Mouse (Mus musculus) midbrain, postnatal 0 days (tissue): ENCODE data around the gene Lhpp. TPM values are rescaled to one million over a fixed set of nuclear protein-coding genes. Genes with fewer than 3 reads are reported as not detected.
A peak's percentile ranks its signal among the peaks of the same experiment; 100 is the strongest.

Experiments
- ATAC-seq: fragments of 200-750 bp; cut with Nextera tagmentation; 2 replicates; pipeline ENCODE4 v1.8.0; 2017; ENCODE audit warnings: moderate number of reproducible peaks, mild to moderate bottlenecking, moderate TSS enrichment, moderate library complexity; ENCODE audit not compliant: low FRiP score
- DNase-seq: peaks from one replicate; pipeline ENCODE4 v3.0.0-alpha.2; 2015; ENCODE audit warnings: low spot score
- H3K27ac ChIP-seq: fragments of 300-500 bp; sonication (generic); 2 replicates; pipeline ENCODE4 v1.5.1; 2014; ENCODE audit warnings: low read depth, mild to moderate bottlenecking, low read length, mixed read lengths
- H3K27me3 ChIP-seq: fragments of 300-500 bp; sonication (generic); 2 replicates; pipeline ENCODE4 v1.6.1; 2014; ENCODE audit warnings: low read length, control low read depth, mixed read lengths; ENCODE audit not compliant: insufficient read depth
- H3K36me3 ChIP-seq: fragments of 300-500 bp; sonication (generic); 2 replicates; pipeline ENCODE4 v1.6.1; 2014; ENCODE audit warnings: low read length, control low read depth, mixed read lengths; ENCODE audit not compliant: insufficient read depth
- H3K4me1 ChIP-seq: fragments of 300-500 bp; sonication (generic); 2 replicates; pipeline ENCODE4 v1.6.1; 2014; ENCODE audit warnings: mild to moderate bottlenecking, control low read depth, antibody characterized with exemption, low read length, mixed read lengths; ENCODE audit not compliant: insufficient read depth
- H3K4me2 ChIP-seq: fragments of 300-500 bp; sonication (generic); 2 replicates; pipeline ENCODE4 v1.6.1; 2014; ENCODE audit warnings: low read depth, mild to moderate bottlenecking, low read length, mixed read lengths; ENCODE audit not compliant: poor library complexity, severe bottlenecking
- H3K4me3 ChIP-seq: fragments of 300-500 bp; sonication (generic); 2 replicates; pipeline ENCODE4 v1.5.1; 2014; ENCODE audit warnings: low read depth, mild to moderate bottlenecking, low read length, moderate library complexity
- H3K9ac ChIP-seq: fragments of 300-500 bp; sonication (generic); replicated peaks from 2 replicates; pipeline ENCODE4 v1.6.1; 2014; ENCODE audit warnings: mild to moderate bottlenecking, low read length, moderate library complexity, mixed read lengths; ENCODE audit not compliant: poor library complexity, severe bottlenecking
- H3K9me3 ChIP-seq: fragments of 300-500 bp; sonication (generic); 2 replicates; pipeline ENCODE4 v1.6.1; 2016; ENCODE audit warnings: low read length, control low read depth
- CTCF ChIP-seq: IDR thresholded peaks from 2 replicates; pipeline ENCODE4 v1.5.1; 2016; ENCODE audit warnings: antibody characterized with exemption, mild to moderate bottlenecking
- WGBS: fragments of 180-500 bp; shearing (Covaris S2); extraction: QIAGEN DNeasy Blood & Tissue Kit; methylation state at CpG from one replicate; pipeline ENCODE4 v1.1.7; 2014; 5-methylcytosine and 5-hydroxymethylcytosine counted together
- polyA plus RNA-seq: library from polyadenylated mRNA; unstranded; fragments of >200 nt; fragmentation: Nextera tagmentation; extraction: Ambion mirVana; gene quantifications from 2 replicates; pipeline ENCODE4 v1.2.1, GENCODE M21; 2015
- total RNA-seq: library from RNA; depleted of rRNA; stranded (reverse); fragments of >200 nt; gene quantifications from 2 replicates; pipeline ENCODE4 v1.2.3, GENCODE M21; 2014

Lhpp gene
- total and polyA plus RNA-seq, 2 experiments from 2014 or later = 36.2 to 59.2 TPM

- ATAC-seq (no peak), DNase-seq (no peak)
- H3K4me3 ChIP-seq = no peak overlapping the region
- no peak overlapping the region for H3K27ac ChIP-seq
- WGBS = 19% methylated on average over 6 of the region's 6 CpGs
- H3K36me3 ChIP-seq = no peaks in the 10 kb centered on the region
- H3K4me2 ChIP-seq = no peak overlapping the region
- H3K4me1 ChIP-seq = no peaks in the 10 kb centered on the region
- no peak overlapping the region for H3K9ac ChIP-seq
- no peaks in the 10 kb centered on the region for H3K27me3 ChIP-seq
- TF ChIP-seq CTCF = no peak
- no peaks in the 10 kb centered on the region for H3K9me3 ChIP-seq
These were observed 6.0 kb downstream of the Lhpp start for GRCm38 (mm10) chr7:132616391-132616790.

GRCm38 (mm10) chr7:132617021-132617564 lies 6.7 kb downstream of the Lhpp start:
- TF ChIP-seq CTCF = no peak
- Histone ChIP-seq H3K36me3 (no peaks in the 10 kb centered on the region), H3K4me2 (no peak overlapping the region), H3K9me3 (no peaks in the 10 kb centered on the region), H3K4me1 (no peaks in the 10 kb centered on the region), H3K27ac (no peak overlapping the region), H3K4me3 (no peak overlapping the region), H3K9ac (no peak overlapping the region), H3K27me3 (no peaks in the 10 kb centered on the region)
- 94% methylated on average over 5 of the region's 5 CpGs for WGBS
- ATAC-seq (no peak), DNase-seq (no peak)

DNA sequence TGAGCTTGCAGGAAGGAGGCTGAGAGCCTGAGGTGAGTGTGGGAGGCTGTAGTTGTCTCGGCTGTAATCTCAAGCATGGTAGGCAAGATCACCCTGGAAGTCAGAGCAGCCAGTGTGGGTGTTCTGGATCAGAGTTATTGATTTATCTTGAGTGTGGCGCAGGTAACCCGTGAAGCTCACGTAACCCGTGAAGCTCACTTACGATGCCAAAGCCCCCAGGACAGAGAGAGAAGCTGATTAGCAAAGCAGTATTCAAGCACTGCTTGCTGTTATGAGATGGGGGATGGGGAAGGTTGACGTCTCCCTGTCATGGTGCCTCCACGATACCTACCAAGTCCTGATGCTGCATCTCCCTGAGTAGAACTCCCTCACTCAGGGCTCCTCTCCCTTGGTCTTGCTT lies 9.1 kb downstream of the Lhpp start:
- TF ChIP-seq CTCF = no peak
- 92% methylated on average over 8 of the region's 8 CpGs for WGBS
- Histone ChIP-seq H3K27ac (no peak overlapping the region), H3K36me3 (no peaks in the 10 kb centered on the region), H3K4me2 (no peak overlapping the region), H3K4me1 (no peaks in the 10 kb centered on the region), H3K4me3 (no peak overlapping the region), H3K9me3 (no peaks in the 10 kb centered on the region), H3K9ac (no peak overlapping the region), H3K27me3 (no peaks in the 10 kb centered on the region)
- ATAC-seq = no peak
- DNase-seq = no peak

DNA sequence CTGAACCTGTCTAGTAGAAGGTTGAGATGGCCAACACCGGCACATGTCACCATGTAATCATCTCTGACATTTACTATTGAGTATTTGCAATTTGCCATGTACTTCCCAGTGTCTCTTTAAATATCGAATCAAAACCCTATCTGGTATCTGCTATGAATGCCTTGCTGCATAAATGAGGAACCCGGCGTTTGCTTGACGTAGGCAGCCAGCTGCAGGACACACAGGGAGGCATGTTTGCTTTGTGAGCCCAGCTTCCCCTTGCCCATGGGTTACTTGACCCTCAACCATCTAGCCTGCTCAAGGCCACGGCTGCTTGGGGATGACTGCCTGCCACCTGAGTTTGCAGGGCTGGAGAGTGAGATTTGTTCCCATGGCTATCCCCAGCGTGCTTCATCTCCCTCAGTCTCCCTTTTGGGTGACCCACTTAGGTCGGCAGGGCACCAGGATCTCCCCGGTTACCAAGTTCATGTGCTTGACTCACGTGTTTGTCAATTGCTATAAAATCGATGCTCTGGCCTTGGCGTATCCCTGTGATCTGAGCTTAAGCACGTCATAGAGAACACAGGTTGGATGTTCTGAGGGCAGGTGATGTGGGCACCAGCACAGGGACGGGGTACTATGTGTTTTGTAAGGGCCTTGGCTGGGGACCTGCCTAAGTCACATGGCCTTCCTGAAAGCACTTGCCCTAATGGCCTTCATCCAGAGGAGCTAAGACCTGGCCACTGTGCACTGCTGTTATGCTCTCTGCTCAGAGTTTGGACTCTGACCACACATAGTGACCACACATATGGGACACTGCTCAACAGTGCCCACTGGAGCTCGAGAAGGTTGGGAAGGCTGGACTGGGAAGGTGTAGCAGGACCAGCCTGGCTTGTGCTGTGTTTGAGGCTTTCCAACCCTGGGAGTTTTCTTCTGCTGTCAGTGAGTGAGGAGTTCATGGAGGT lies 9.8 kb downstream of the Lhpp start:
- no peak overlapping the region for H3K4me3 ChIP-seq
- no peaks in the 10 kb centered on the region for H3K9me3 ChIP-seq
- H3K4me2 ChIP-seq = no peak overlapping the region
- H3K27me3 ChIP-seq = no peaks in the 10 kb centered on the region
- no peak for ATAC-seq
- H3K9ac ChIP-seq = no peak overlapping the region
- H3K27ac ChIP-seq = no peak overlapping the region
- no peaks in the 10 kb centered on the region for H3K4me1 ChIP-seq
- no peaks in the 10 kb centered on the region for H3K36me3 ChIP-seq
- DNase-seq = no peak
- TF ChIP-seq CTCF = no peak
- 86% methylated on average over 15 of the region's 15 CpGs for WGBS

GRCm38 (mm10) chr7:132624161-132624560 lies 13.7 kb downstream of the Lhpp start:
- Histone ChIP-seq H3K27ac (no peak overlapping the region), H3K4me2 (no peak overlapping the region), H3K27me3 (no peaks in the 10 kb centered on the region), H3K36me3 (no peaks in the 10 kb centered on the region), H3K4me3 (no peak overlapping the region), H3K9me3 (no peaks in the 10 kb centered on the region), H3K9ac (no peak overlapping the region), H3K4me1 (no peaks in the 10 kb centered on the region)
- ATAC-seq = no peak
- TF ChIP-seq CTCF = no peak
- no peak for DNase-seq
- 84% methylated on average over 10 of the region's 10 CpGs for WGBS

DNA sequence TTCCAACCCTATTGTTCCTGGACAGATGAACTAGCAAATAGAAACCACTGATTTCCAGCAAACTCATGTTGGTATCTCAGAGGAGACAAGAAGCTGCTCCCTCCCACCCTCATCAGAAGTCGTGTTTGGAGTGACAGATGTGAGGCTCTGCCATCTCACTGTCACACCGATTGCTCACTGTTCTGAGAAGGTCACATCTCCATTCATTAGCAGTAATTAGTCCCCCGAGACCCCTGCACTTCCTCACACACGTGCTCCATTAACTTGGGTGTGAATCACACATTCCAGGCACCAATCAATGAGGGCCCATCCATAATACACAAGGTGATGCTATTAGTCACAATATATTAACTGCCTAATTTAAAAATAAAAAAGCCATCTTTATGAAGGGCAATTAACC lies 15.7 kb downstream of the Lhpp start:
- no peak overlapping the region for H3K4me2 ChIP-seq
- WGBS = 54% methylated on average over 4 of the region's 4 CpGs
- H3K9ac ChIP-seq = no peak overlapping the region
- peak; percentile 7 for DNase-seq
- no peaks in the 10 kb centered on the region for H3K36me3 ChIP-seq
- no peak for ATAC-seq
- no peak for TF ChIP-seq CTCF
- no peaks in the 10 kb centered on the region for H3K9me3 ChIP-seq
- H3K27ac ChIP-seq = no peak overlapping the region
- no peaks in the 10 kb centered on the region for H3K4me1 ChIP-seq
- H3K4me3 ChIP-seq = no peak overlapping the region
- H3K27me3 ChIP-seq = no peaks in the 10 kb centered on the region
